Mouse (Mus musculus): ENCODE results near the gene Dicer1. TPM values are rescaled to one million over a fixed set of nuclear protein-coding genes. Genes with fewer than 3 reads are reported as not detected.

Dicer1 gene
- polyA plus RNA-seq, 1 experiment from 2014 or later = 58.5 TPM

DNA sequence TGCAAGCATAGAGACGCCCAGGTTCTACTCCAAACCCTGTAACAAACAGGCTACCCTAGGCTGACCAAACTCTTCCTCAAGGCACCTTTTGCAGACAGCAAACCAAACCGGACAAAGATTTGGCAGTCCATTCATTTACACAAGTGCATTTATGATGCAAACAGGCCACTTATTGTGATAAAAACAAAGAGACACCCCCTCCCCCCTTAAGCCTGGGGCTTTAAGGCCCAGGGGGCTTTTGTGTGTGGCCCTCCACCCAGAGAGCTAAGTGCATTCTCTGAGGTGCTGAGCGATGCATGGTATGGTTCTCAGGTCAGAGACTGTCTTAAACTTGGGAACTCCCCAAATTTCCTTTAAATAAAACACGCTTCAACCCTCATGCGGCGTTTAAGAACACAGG lies 12.2 kb upstream of the Dicer1 start:
- no peak overlapping the region for H3K27ac ChIP-seq
- no peaks in the 10 kb centered on the region for H3K27me3 ChIP-seq (ENCODE audit: low read depth, poor library complexity, severe bottlenecking)
- WGBS = 80% methylated on average over 6 of the region's 6 CpGs

DNA sequence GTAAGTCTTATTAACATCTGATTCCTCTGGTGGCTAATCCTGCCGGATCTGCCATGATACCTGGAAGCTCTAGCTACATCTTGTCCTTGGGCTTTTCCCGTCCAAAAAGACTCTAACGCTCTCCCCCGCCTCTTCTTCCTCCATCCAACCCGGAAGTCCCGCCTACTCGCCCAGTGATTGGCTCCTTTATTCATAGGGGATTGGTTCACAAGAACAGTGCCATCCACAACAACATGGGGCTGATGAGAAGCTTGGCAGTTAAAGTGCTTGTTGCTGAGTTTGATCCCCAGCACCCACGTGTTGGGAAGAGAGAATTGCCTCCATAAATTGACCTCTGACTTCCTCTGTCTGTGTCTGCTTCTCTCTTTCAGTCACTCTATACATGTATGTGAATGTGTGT lies 9.7 kb upstream of the Dicer1 start:
- Histone ChIP-seq H3K9me3 (replicated peaks) (no peaks in the 10 kb centered on the region), H3K36me3 (no peaks in the 10 kb centered on the region)
- 84% methylated on average over 8 of the region's 8 CpGs for WGBS

More for the DNA sequence above, 12.2 kb upstream of the Dicer1 start:
- no peak for DNase-seq (ENCODE audit: low spot score)
- H3K4me1 ChIP-seq = peaks cover 37% of the 10 kb centered on the region
- no peak overlapping the region for H3K4me3 ChIP-seq
- no peaks in the 10 kb centered on the region for H3K36me3 ChIP-seq
- no peaks in the 10 kb centered on the region for H3K9me3 ChIP-seq (replicated peaks)

DNA sequence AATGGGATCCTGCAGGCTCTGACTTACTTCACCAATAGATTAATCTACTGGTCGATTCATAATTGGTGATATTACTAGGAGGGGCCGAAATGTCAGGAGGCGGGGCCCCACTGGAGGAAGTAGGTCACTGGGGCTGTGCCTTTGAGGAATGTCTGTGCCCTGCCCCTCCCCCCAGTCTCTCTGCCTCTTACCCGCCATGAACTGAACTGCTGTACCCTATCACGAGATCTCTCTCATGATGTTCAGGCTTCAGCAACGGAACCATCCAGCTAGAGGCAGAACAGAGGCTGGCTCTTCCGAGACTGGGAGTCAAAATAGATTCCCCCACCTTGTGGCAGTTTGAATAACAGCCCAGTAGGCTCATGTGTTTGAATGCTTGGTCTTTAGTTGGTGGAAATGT lies 6.3 kb upstream of the Dicer1 start:
- 91% methylated on average over 7 of the region's 7 CpGs for WGBS
- Histone ChIP-seq H3K9me3 (replicated peaks) (no peaks in the 10 kb centered on the region), H3K27me3 (ENCODE audit: low read depth, poor library complexity, severe bottlenecking) (no peaks in the 10 kb centered on the region), H3K36me3 (no peaks in the 10 kb centered on the region), H3K4me1 (peaks cover 1% of the 10 kb centered on the region; the same call in 1 of the 2 replicates), H3K4me3 (no peak overlapping the region), H3K27ac (no peak overlapping the region)
- DNase-seq (ENCODE audit: low spot score) = no peak

More for the DNA sequence above, 9.7 kb upstream of the Dicer1 start:
- DNase-seq (ENCODE audit: low spot score) = no peak
- Histone ChIP-seq H3K4me3 (no peak overlapping the region), H3K27me3 (ENCODE audit: low read depth, poor library complexity, severe bottlenecking) (no peaks in the 10 kb centered on the region), H3K4me1 (peaks cover 12% of the 10 kb centered on the region), H3K27ac (no peak overlapping the region)

GRCm38 (mm10) chr12:104753686-104754085 lies 1.9 kb upstream of the Dicer1 start:
- H3K36me3 ChIP-seq = peaks cover 14% of the 10 kb centered on the region
- 75% methylated on average over 4 of the region's 4 CpGs for WGBS
- H3K4me1 ChIP-seq = peaks cover 27% of the 10 kb centered on the region
- DNase-seq (ENCODE audit: low spot score) = no peak
- no peaks in the 10 kb centered on the region for H3K9me3 ChIP-seq (replicated peaks)
- no peaks in the 10 kb centered on the region for H3K27me3 ChIP-seq (ENCODE audit: low read depth, poor library complexity, severe bottlenecking)
- no peak overlapping the region for H3K4me3 ChIP-seq
- H3K27ac ChIP-seq = no peak overlapping the region

- DNase-seq (ENCODE audit: low spot score) = peak; percentile 74
- H3K4me3 ChIP-seq = peak overlapping the region; percentile 79
- H3K27me3 ChIP-seq (ENCODE audit: low read depth, poor library complexity, severe bottlenecking) = no peaks in the 10 kb centered on the region
- peak overlapping the region; percentile 99 for H3K27ac ChIP-seq
- H3K36me3 ChIP-seq = peaks cover 22% of the 10 kb centered on the region
- WGBS = under 1% methylated on average over 52 of the region's 52 CpGs
- H3K4me1 ChIP-seq = peaks cover 31% of the 10 kb centered on the region
- H3K9me3 ChIP-seq (replicated peaks) = no peaks in the 10 kb centered on the region
These were observed 380 bp downstream of the Dicer1 start for GRCm38 (mm10) chr12:104751331-104751813.

DNA sequence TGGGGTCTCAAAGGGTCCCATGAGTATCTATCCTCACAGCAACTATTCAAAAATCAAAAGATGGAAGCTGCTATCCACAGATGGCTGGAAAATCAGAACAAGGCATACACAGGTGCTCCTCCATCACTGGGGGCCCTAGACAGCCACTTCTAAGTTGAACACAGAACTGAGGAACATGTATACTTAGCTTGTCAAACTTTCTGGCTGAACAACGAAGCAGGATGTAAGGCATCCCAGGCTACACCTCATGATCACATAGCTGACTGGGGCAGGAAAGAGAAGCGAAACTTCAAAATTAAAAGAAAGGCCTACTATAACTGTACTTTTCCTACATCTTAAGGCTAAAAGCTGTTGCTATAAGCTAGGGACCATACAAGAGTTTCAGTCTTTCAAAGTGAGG lies 2.8 kb downstream of the Dicer1 start:
- H3K27me3 ChIP-seq (ENCODE audit: low read depth, poor library complexity, severe bottlenecking) = no peaks in the 10 kb centered on the region
- no peak overlapping the region for H3K27ac ChIP-seq
- peaks cover 31% of the 10 kb centered on the region for H3K4me1 ChIP-seq
- WGBS = 82% methylated on average over 2 of the region's 2 CpGs
- H3K36me3 ChIP-seq = peaks cover 34% of the 10 kb centered on the region
- H3K4me3 ChIP-seq = no peak overlapping the region
- no peak for DNase-seq (ENCODE audit: low spot score)
- H3K9me3 ChIP-seq (replicated peaks) = no peaks in the 10 kb centered on the region

DNA sequence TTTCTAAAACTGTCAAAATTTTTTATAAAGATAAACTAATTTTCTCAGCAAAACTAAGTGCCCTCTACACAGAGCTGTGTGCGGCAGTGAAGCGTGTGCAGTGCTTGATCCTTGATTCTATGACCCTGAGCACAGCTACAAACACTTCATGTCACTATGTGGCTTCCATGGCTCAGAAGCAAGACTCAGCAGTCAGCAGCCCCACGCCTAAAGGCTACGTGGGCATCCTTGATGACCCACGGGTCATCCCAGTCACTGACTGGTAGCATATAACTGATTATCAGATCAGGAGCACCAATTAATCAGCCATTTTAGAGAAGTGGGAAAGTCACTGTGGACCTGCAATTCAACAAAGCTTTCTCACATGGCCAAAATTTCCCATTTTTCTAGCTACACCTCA lies 4.5 kb downstream of the Dicer1 start:
- H3K27ac ChIP-seq = no peak overlapping the region
- H3K36me3 ChIP-seq = peaks cover 39% of the 10 kb centered on the region
- 89% methylated on average over 5 of the region's 5 CpGs for WGBS
- H3K4me3 ChIP-seq = no peak overlapping the region
- DNase-seq (ENCODE audit: low spot score) = no peak
- H3K9me3 ChIP-seq (replicated peaks) = no peaks in the 10 kb centered on the region
- H3K27me3 ChIP-seq (ENCODE audit: low read depth, poor library complexity, severe bottlenecking) = no peaks in the 10 kb centered on the region
- H3K4me1 ChIP-seq = peaks cover 32% of the 10 kb centered on the region

GRCm38 (mm10) chr12:104746601-104747000 lies 5.2 kb downstream of the Dicer1 start:
- Histone ChIP-seq H3K4me1 (peaks cover 39% of the 10 kb centered on the region), H3K27me3 (ENCODE audit: low read depth, poor library complexity, severe bottlenecking) (no peaks in the 10 kb centered on the region), H3K36me3 (peaks cover 40% of the 10 kb centered on the region), H3K27ac (no peak overlapping the region), H3K9me3 (replicated peaks) (no peaks in the 10 kb centered on the region), H3K4me3 (no peak overlapping the region)
- no peak for DNase-seq (ENCODE audit: low spot score)
- WGBS = 96% methylated on average over 2 of the region's 2 CpGs

GRCm38 (mm10) chr12:104743687-104744086 lies 8.1 kb downstream of the Dicer1 start:
- H3K27me3 ChIP-seq (ENCODE audit: low read depth, poor library complexity, severe bottlenecking) = no peaks in the 10 kb centered on the region
- H3K4me3 ChIP-seq = no peak overlapping the region
- DNase-seq (ENCODE audit: low spot score) = no peak
- H3K36me3 ChIP-seq = peaks cover 26% of the 10 kb centered on the region
- 90% methylated on average over 4 of the region's 4 CpGs for WGBS
- H3K9me3 ChIP-seq (replicated peaks) = no peaks in the 10 kb centered on the region
- H3K4me1 ChIP-seq = peaks cover 44% of the 10 kb centered on the region
- H3K27ac ChIP-seq = no peak overlapping the region

DNA sequence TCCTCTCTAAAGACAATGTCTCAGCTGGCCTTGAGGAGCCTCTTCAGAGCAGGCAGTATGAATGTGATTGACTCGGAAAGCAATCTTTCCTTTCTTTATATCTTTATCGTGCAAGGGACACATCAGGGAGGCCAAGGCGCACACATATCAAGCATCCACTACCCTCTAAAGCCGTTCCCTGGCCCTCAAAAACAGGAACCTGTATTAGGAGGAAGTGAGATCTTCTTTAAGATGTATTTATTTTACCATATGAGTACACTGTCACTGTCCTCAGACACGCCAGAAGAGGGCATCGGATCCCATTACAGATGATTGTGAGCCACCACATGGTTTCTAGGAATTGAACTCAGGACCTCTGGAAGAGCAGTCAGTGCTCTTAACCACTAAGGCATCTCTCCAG lies 9.5 kb downstream of the Dicer1 start:
- peaks cover 54% of the 10 kb centered on the region for H3K4me1 ChIP-seq

DNA sequence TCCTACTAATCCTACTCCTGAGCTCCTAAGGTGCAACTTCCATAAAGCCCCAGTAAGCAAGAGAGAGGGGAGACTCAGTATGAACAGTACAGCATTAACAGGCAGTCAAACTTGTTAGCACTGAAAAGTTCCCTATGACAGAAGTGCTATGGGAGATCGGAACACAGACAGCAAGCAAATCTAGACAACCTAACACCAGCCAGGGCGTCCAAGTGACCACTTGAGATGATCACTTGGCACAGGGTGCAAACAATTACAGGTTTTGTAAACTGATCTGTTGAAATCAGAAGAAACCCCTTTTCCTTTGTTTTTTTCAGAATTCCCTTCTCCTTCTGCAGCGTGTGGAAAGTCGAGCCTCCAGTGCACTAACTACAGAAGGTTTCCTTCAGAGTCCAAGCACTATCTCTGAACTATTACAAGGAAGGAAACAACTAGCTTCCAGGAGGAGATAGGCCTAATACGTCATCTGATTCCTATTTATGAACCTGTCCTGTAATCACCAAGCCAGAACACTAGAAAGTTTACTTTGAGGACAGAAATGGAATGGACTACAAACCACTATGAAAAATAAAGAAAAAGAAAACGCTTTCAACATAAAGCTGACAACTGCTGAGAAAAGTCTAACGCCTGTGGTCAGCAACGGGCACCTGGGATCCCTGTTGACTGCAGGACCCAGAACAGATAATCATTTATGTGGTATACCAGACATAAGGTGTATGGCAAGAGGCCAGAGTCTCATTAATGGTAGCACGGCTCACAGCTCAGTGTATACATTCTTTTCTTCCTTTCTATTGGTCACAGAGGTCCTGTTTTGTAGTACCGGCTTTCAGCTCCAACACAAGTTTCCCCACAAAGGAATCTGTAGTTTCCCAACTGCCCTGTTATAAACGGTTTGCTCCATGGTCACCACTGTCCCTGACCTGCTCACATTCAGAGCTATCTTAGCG lies 10.6 kb downstream of the Dicer1 start:
- Histone ChIP-seq H3K27me3 (ENCODE audit: low read depth, poor library complexity, severe bottlenecking) (no peaks in the 10 kb centered on the region), H3K4me3 (no peak overlapping the region), H3K36me3 (peaks cover 30% of the 10 kb centered on the region), H3K27ac (no peak overlapping the region), H3K9me3 (replicated peaks) (no peaks in the 10 kb centered on the region), H3K4me1 (peaks cover 61% of the 10 kb centered on the region)
- no peak for DNase-seq (ENCODE audit: low spot score)
- 83% methylated on average over 12 of the region's 12 CpGs for WGBS

More for the DNA sequence above, 9.5 kb downstream of the Dicer1 start:
- DNase-seq (ENCODE audit: low spot score) = no peak
- no peaks in the 10 kb centered on the region for H3K27me3 ChIP-seq (ENCODE audit: low read depth, poor library complexity, severe bottlenecking)
- WGBS = 90% methylated on average over 6 of the region's 6 CpGs
- H3K27ac ChIP-seq = no peak overlapping the region
- H3K9me3 ChIP-seq (replicated peaks) = no peaks in the 10 kb centered on the region
- H3K4me3 ChIP-seq = no peak overlapping the region
- H3K36me3 ChIP-seq = peaks cover 27% of the 10 kb centered on the region

GRCm38 (mm10) chr12:104738931-104739330 lies 12.8 kb downstream of the Dicer1 start:
- Histone ChIP-seq H3K27ac (peak overlapping the region; percentile 32; the same call in 1 of the 2 replicates), H3K4me3 (no peak overlapping the region), H3K4me1 (peaks cover 69% of the 10 kb centered on the region), H3K36me3 (peaks cover 36% of the 10 kb centered on the region), H3K27me3 (ENCODE audit: low read depth, poor library complexity, severe bottlenecking) (no peaks in the 10 kb centered on the region), H3K9me3 (replicated peaks) (no peaks in the 10 kb centered on the region)
- 71% methylated on average over 3 of the region's 3 CpGs for WGBS
- no peak for DNase-seq (ENCODE audit: low spot score)

DNA sequence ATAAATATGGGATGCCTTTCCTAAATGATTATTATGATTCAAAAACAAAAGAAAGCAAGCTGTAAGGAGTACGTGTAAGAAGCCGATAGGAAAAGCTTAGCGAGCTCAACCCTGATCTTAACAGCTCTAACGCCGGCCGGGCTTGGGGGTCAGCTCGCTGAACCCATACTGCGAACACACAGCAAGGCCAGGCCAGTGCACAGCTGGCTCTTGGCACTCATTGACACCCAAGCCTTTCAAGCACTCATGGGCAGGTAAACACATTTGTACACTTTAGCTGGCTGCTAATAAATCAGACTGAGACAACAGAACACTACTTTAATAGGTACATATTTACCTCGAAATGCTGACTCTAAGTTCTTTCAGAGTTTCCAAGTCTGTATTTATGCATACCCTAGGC lies 13.3 kb downstream of the Dicer1 start:
- Histone ChIP-seq H3K27ac (no peak overlapping the region), H3K36me3 (peaks cover 38% of the 10 kb centered on the region), H3K4me3 (no peak overlapping the region), H3K27me3 (ENCODE audit: low read depth, poor library complexity, severe bottlenecking) (no peaks in the 10 kb centered on the region), H3K9me3 (replicated peaks) (no peaks in the 10 kb centered on the region), H3K4me1 (peaks cover 65% of the 10 kb centered on the region)
- peak; percentile 43 for DNase-seq (ENCODE audit: low spot score)
- WGBS = 49% methylated on average over 9 of the region's 9 CpGs
